Mouse (Mus musculus) kidney, postnatal 0 days (tissue): ENCODE measurements at regions not wholly inside any gene's neighbourhood (a gene's known extent, or its start where the extent isn't known, plus 50 kb on each side); places are given as distances from the start of the nearest gene placed in this dataset.

Experiments
- ATAC-seq: fragments of 200-750 bp; cut with Nextera tagmentation; replicated peaks from 2 replicates; pipeline ENCODE4 v1.8.0; 2017; ENCODE audit warnings: low read depth, moderate number of reproducible peaks, moderate TSS enrichment, moderate library complexity; ENCODE audit not compliant: low FRiP score
- DNase-seq: peaks from one replicate; pipeline ENCODE4 v3.0.0-alpha.2; 2016; ENCODE audit warnings: low spot score
- H3K27ac ChIP-seq: fragments of 300-500 bp; sonication (generic); 2 replicates; pipeline ENCODE4 v1.5.1; 2014; ENCODE audit warnings: mild to moderate bottlenecking
- H3K27me3 ChIP-seq: fragments of 300-500 bp; sonication (generic); 2 replicates; pipeline ENCODE4 v1.6.1; 2014; ENCODE audit warnings: low read length, mixed read lengths; ENCODE audit not compliant: insufficient read depth
- H3K36me3 ChIP-seq: fragments of 300-500 bp; sonication (generic); 2 replicates; pipeline ENCODE4 v1.6.1; 2014; ENCODE audit warnings: low read length, mixed read lengths; ENCODE audit not compliant: insufficient read depth
- H3K4me1 ChIP-seq: fragments of 300-500 bp; sonication (generic); replicated peaks from 2 replicates; pipeline ENCODE4 v1.6.1; 2014; ENCODE audit warnings: antibody characterized with exemption, low read length, mixed read lengths; ENCODE audit not compliant: insufficient read depth
- H3K4me2 ChIP-seq: fragments of 300-500 bp; sonication (generic); 2 replicates; pipeline ENCODE4 v1.6.1; 2014; ENCODE audit warnings: mild to moderate bottlenecking, low read length, moderate library complexity, mixed read lengths
- H3K4me3 ChIP-seq: fragments of 300-500 bp; sonication (generic); replicated peaks from 2 replicates; pipeline ENCODE4 v1.5.1; 2014; ENCODE audit warnings: low read depth, low read length
- H3K9ac ChIP-seq: fragments of 300-500 bp; sonication (generic); 2 replicates; pipeline ENCODE4 v1.6.1; 2014; ENCODE audit warnings: low read depth, low read length
- H3K9me3 ChIP-seq: fragments of 300-500 bp; sonication (generic); replicated peaks from 2 replicates; pipeline ENCODE4 v1.6.1; 2016; ENCODE audit warnings: low read length, inconsistent platforms, mixed read lengths
- CTCF ChIP-seq: IDR thresholded peaks from 2 replicates; pipeline ENCODE4 v1.5.1; 2016; ENCODE audit warnings: antibody characterized with exemption, low read depth, mild to moderate bottlenecking, moderate library complexity
- WGBS: fragments of 180-500 bp; shearing (Covaris S2); extraction: QIAGEN DNeasy Blood & Tissue Kit; methylation state at CpG from one replicate; pipeline ENCODE4 v1.1.7; 2014; 5-methylcytosine and 5-hydroxymethylcytosine counted together

- H3K4me3 ChIP-seq = no peak overlapping the region
- H3K9me3 ChIP-seq = 0 out of 2 replicates have a peak, but pooled peaks cover 3% of the 10 kb centered on the region
- 92% methylated on average over 12 of the region's 12 CpGs for WGBS
- H3K4me1 ChIP-seq = no peaks in the 10 kb centered on the region
- no peaks in the 10 kb centered on the region for H3K27me3 ChIP-seq
- no peaks in the 10 kb centered on the region for H3K36me3 ChIP-seq
- no peak for TF ChIP-seq CTCF
- no peak overlapping the region for H3K9ac ChIP-seq
- H3K4me2 ChIP-seq = no peak overlapping the region
- DNase-seq (no peak), ATAC-seq (no peak)
- H3K27ac ChIP-seq = no peak overlapping the region
Measured at GRCm38 (mm10) chr11:114586400-114586799, 81.9 kb upstream of the Rpl38 start.

GRCm38 (mm10) chr11:114584804-114585203, 83.5 kb upstream of the Rpl38 start:
- Histone ChIP-seq H3K4me1 (no peaks in the 10 kb centered on the region), H3K9ac (no peak overlapping the region), H3K4me3 (no peak overlapping the region), H3K9me3 (0 out of 2 replicates have a peak, but pooled peaks cover 3% of the 10 kb centered on the region), H3K27me3 (no peaks in the 10 kb centered on the region), H3K4me2 (no peak overlapping the region), H3K27ac (no peak overlapping the region), H3K36me3 (no peaks in the 10 kb centered on the region)
- no peak for TF ChIP-seq CTCF
- 37% methylated on average over 6 of the region's 6 CpGs for WGBS
- peak; percentile 58 for DNase-seq
- no peak for ATAC-seq

- no peak for ATAC-seq
- Histone ChIP-seq H3K9ac (no peak overlapping the region), H3K4me2 (no peak overlapping the region), H3K36me3 (no peaks in the 10 kb centered on the region), H3K4me1 (no peaks in the 10 kb centered on the region), H3K9me3 (0 out of 2 replicates have a peak, but pooled peaks cover 3% of the 10 kb centered on the region), H3K4me3 (no peak overlapping the region), H3K27me3 (no peaks in the 10 kb centered on the region), H3K27ac (no peak overlapping the region)
- 40% methylated on average over 5 of the region's 5 CpGs for WGBS
- no peak for TF ChIP-seq CTCF
- no peak for DNase-seq
Measured at GRCm38 (mm10) chr11:114584146-114584545, 84.2 kb upstream of the Rpl38 start.

DNA sequence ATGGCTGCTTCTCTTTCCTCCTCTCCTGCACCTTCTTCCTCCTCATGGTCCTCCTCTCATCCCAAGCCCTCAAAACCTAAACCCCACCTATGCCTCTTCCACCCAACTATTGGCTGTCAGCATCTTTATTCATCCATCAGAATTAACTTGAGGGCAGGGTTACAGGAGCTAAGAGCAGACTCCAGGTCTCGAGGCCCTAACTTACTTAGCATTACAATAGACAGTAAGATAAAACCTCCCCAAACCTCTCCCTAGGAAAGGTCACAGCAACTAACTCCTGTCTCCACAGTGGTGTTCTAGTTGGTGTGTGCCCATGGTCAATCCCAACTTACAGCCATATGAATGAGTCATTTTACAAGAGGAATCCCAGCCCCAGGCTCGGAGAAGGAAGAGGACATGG, 88.3 kb upstream of the Rpl38 start:
- no peaks in the 10 kb centered on the region for H3K36me3 ChIP-seq
- H3K9me3 ChIP-seq = 0 out of 2 replicates have a peak, but pooled peaks cover 8% of the 10 kb centered on the region
- H3K27me3 ChIP-seq = no peaks in the 10 kb centered on the region
- WGBS = 69% methylated on average over 2 of the region's 2 CpGs
- no peaks in the 10 kb centered on the region for H3K4me1 ChIP-seq
- ATAC-seq (no peak), DNase-seq (no peak)
- H3K4me2 ChIP-seq = no peak overlapping the region
- no peak for TF ChIP-seq CTCF
- no peak overlapping the region for H3K9ac ChIP-seq
- H3K4me3 ChIP-seq = no peak overlapping the region
- H3K27ac ChIP-seq = no peak overlapping the region

DNA sequence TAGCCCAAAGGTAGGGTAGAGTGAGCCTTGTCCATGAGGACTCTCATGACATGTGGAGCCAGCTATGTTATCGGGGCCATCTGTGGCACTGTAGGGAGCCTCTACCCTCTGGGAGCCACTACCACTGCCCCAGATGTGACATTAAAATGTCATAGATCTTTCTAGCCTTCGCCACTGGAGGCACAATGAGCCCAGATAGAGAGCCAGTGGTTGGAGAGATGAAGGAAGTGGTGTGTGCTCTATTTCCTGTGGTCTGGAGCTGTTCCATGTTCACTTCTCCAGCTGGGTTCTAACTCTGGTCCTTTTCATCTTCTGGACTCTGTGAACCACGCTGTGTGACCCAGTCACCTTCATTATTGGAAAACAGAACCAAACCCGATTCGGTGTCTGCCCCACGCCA, 89.8 kb upstream of the Rpl38 start:
- no peak for ATAC-seq
- WGBS = 89% methylated on average over 6 of the region's 6 CpGs
- no peak overlapping the region for H3K4me2 ChIP-seq
- TF ChIP-seq CTCF = no peak
- no peak overlapping the region for H3K27ac ChIP-seq
- no peaks in the 10 kb centered on the region for H3K36me3 ChIP-seq
- 0 out of 2 replicates have a peak, but pooled peaks cover 8% of the 10 kb centered on the region for H3K9me3 ChIP-seq
- H3K9ac ChIP-seq = no peak overlapping the region
- no peak overlapping the region for H3K4me3 ChIP-seq
- H3K4me1 ChIP-seq = no peaks in the 10 kb centered on the region
- DNase-seq = no peak
- no peaks in the 10 kb centered on the region for H3K27me3 ChIP-seq

DNA sequence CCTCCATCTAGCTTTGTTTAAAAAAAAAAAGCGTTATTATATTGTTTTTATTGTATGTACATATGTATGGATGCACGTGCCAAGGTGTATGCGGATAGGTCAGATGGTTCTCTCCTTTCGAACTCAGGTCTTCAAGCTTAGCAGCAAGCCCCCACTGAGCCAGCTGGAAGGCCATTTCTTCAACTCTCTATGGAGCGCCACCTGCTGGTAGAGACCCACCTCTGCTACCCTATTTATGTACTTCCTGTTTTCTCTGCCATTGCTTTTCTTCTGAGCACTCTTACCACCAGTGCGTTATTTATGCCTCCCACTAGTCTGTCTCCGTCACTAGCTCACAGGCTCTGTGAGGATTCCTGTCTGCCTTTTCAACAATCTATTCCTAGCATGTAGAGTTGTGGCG, 91.5 kb upstream of the Rpl38 start:
- Histone ChIP-seq H3K36me3 (no peaks in the 10 kb centered on the region), H3K27ac (no peak overlapping the region), H3K27me3 (no peaks in the 10 kb centered on the region), H3K9ac (no peak overlapping the region), H3K4me3 (no peak overlapping the region), H3K4me1 (no peaks in the 10 kb centered on the region), H3K9me3 (0 out of 2 replicates have a peak, but pooled peaks cover 5% of the 10 kb centered on the region), H3K4me2 (no peak overlapping the region)
- TF ChIP-seq CTCF = peak; percentile 29; the same call in 1 of the 2 replicates
- ATAC-seq (no peak), DNase-seq (no peak)
- 75% methylated on average over 8 of the region's 8 CpGs for WGBS
